Mouse (Mus musculus): ENCODE measurements at regions not wholly inside any gene's neighbourhood (a gene's known extent, or its start where the extent isn't known, plus 50 kb on each side); places are given as distances from the start of the nearest gene placed in this dataset.
A peak's percentile ranks its signal among the peaks of the same experiment; 100 is the strongest.

DNA sequence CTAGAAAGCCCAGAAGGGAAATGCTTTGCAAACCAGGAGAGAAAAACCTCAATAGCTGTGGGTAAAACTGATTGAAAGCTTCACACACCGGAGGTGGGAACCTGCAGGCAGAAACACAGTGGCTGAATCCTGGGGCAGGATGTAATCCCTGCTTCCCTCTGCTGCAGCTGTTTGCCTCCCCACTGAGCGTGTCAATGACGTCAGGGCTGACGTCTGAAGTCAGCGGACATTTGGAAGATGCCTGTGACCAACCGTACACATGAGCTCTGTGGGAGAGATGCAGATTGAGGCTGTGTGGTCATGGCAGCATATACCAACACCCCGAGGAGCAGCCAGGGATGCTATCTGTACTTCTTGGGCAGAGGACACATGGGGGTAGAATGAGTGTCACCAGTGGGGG, 151.5 kb upstream of the Atp6ap2 start:
- H3K27ac ChIP-seq (ENCODE audit: low read depth, low read length), result no peak overlapping the region
- no peak overlapping the region for H3K4me3 ChIP-seq (ENCODE audit: low read depth, low read length)
- peak; percentile 84 for DNase-seq (ENCODE audit: low spot score, missing footprints)
- no peak overlapping the region for H3K4me2 ChIP-seq
- ATAC-seq (ENCODE audit: low FRiP score), result no peak; the same call in 1 of the 2 replicates
- H3K36me3 ChIP-seq (ENCODE audit: control insufficient read depth, insufficient read depth, low read length), result no peaks in the 10 kb centered on the region
- H3K4me1 ChIP-seq (ENCODE audit: control insufficient read depth, insufficient read depth, low read length), result no peaks in the 10 kb centered on the region
- H3K9me3 ChIP-seq (ENCODE audit: control insufficient read depth, low read length), result no peaks in the 10 kb centered on the region
- H3K27me3 ChIP-seq (ENCODE audit: control insufficient read depth, insufficient read depth, low read length), result no peaks in the 10 kb centered on the region
- WGBS, result 42% methylated on average over 7 of the region's 7 CpGs
- H3K9ac ChIP-seq (ENCODE audit: low read length), result no peak overlapping the region

GRCm38 (mm10) chrX:12439447-12439846, 148.2 kb upstream of the Atp6ap2 start:
- no peak for ATAC-seq (ENCODE audit: low FRiP score)
- H3K27me3 ChIP-seq (ENCODE audit: control insufficient read depth, insufficient read depth, low read length), result no peaks in the 10 kb centered on the region
- no peak for DNase-seq (ENCODE audit: low spot score, missing footprints)
- H3K9ac ChIP-seq (ENCODE audit: low read length), result no peak overlapping the region
- H3K4me1 ChIP-seq (ENCODE audit: control insufficient read depth, insufficient read depth, low read length), result no peaks in the 10 kb centered on the region
- H3K4me2 ChIP-seq, result no peak overlapping the region
- 81% methylated on average over 12 of the region's 12 CpGs for WGBS
- H3K27ac ChIP-seq (ENCODE audit: low read depth, low read length), result no peak overlapping the region
- no peaks in the 10 kb centered on the region for H3K9me3 ChIP-seq (ENCODE audit: control insufficient read depth, low read length)
- H3K36me3 ChIP-seq (ENCODE audit: control insufficient read depth, insufficient read depth, low read length), result no peaks in the 10 kb centered on the region
- H3K4me3 ChIP-seq (ENCODE audit: low read depth, low read length), result no peak overlapping the region

GRCm38 (mm10) chrX:12443794-12444193, 143.8 kb upstream of the Atp6ap2 start:
- DNase-seq (ENCODE audit: low spot score, missing footprints) (no peak), ATAC-seq (ENCODE audit: low FRiP score) (no peak)
- WGBS, result 73% methylated on average over 5 of the region's 5 CpGs
- Histone ChIP-seq H3K4me1 (ENCODE audit: control insufficient read depth, insufficient read depth, low read length) (no peaks in the 10 kb centered on the region), H3K9ac (ENCODE audit: low read length) (no peak overlapping the region), H3K4me2 (no peak overlapping the region), H3K27me3 (ENCODE audit: control insufficient read depth, insufficient read depth, low read length) (no peaks in the 10 kb centered on the region), H3K27ac (ENCODE audit: low read depth, low read length) (no peak overlapping the region), H3K36me3 (ENCODE audit: control insufficient read depth, insufficient read depth, low read length) (no peaks in the 10 kb centered on the region), H3K9me3 (ENCODE audit: control insufficient read depth, low read length) (no peaks in the 10 kb centered on the region), H3K4me3 (ENCODE audit: low read depth, low read length) (no peak overlapping the region)

DNA sequence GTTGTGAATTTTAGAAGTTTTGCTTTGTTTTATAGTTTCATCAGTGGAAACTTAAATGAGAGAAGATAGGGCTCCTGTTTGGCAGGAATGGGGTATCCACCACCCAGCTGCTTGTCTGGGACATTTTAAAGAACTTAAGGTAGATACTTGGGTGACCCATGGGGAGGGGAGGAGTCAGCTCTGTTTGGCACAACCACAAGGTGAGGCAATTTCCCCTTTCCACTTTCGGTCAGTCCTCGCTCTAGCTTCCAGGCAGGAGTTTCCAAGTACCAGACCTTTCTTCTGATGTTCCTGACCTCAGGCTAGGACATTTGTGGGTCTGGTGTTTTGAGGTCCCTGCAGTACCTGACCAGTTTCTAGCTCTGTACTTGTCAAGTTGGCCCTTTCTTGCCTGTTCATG, 142.5 kb upstream of the Atp6ap2 start:
- no peaks in the 10 kb centered on the region for H3K27me3 ChIP-seq (ENCODE audit: control insufficient read depth, insufficient read depth, low read length)
- 95% methylated on average over 2 of the region's 2 CpGs for WGBS
- no peaks in the 10 kb centered on the region for H3K4me1 ChIP-seq (ENCODE audit: control insufficient read depth, insufficient read depth, low read length)
- no peaks in the 10 kb centered on the region for H3K9me3 ChIP-seq (ENCODE audit: control insufficient read depth, low read length)
- H3K36me3 ChIP-seq (ENCODE audit: control insufficient read depth, insufficient read depth, low read length), result no peaks in the 10 kb centered on the region
- no peak overlapping the region for H3K9ac ChIP-seq (ENCODE audit: low read length)
- no peak overlapping the region for H3K4me2 ChIP-seq
- DNase-seq (ENCODE audit: low spot score, missing footprints) (no peak), ATAC-seq (ENCODE audit: low FRiP score) (no peak)
- no peak overlapping the region for H3K4me3 ChIP-seq (ENCODE audit: low read depth, low read length)
- no peak overlapping the region for H3K27ac ChIP-seq (ENCODE audit: low read depth, low read length)

- H3K36me3 ChIP-seq (ENCODE audit: control insufficient read depth, insufficient read depth, low read length), result no peaks in the 10 kb centered on the region
- no peak overlapping the region for H3K4me3 ChIP-seq (ENCODE audit: low read depth, low read length)
- H3K27ac ChIP-seq (ENCODE audit: low read depth, low read length), result no peak overlapping the region
- no peak overlapping the region for H3K9ac ChIP-seq (ENCODE audit: low read length)
- H3K9me3 ChIP-seq (ENCODE audit: control insufficient read depth, low read length), result no peaks in the 10 kb centered on the region
- no peaks in the 10 kb centered on the region for H3K27me3 ChIP-seq (ENCODE audit: control insufficient read depth, insufficient read depth, low read length)
- no peak overlapping the region for H3K4me2 ChIP-seq
- no peak for ATAC-seq (ENCODE audit: low FRiP score)
- no peak for DNase-seq (ENCODE audit: low spot score, missing footprints)
- no peaks in the 10 kb centered on the region for H3K4me1 ChIP-seq (ENCODE audit: control insufficient read depth, insufficient read depth, low read length)
Observed at GRCm38 (mm10) chrX:12447962-12448361, 139.6 kb upstream of the Atp6ap2 start.

- Histone ChIP-seq H3K4me2 (no peak overlapping the region), H3K9me3 (ENCODE audit: control insufficient read depth, low read length) (no peaks in the 10 kb centered on the region), H3K36me3 (ENCODE audit: control insufficient read depth, insufficient read depth, low read length) (no peaks in the 10 kb centered on the region), H3K27me3 (ENCODE audit: control insufficient read depth, insufficient read depth, low read length) (no peaks in the 10 kb centered on the region), H3K4me1 (ENCODE audit: control insufficient read depth, insufficient read depth, low read length) (no peaks in the 10 kb centered on the region), H3K9ac (ENCODE audit: low read length) (no peak overlapping the region), H3K4me3 (ENCODE audit: low read depth, low read length) (no peak overlapping the region), H3K27ac (ENCODE audit: low read depth, low read length) (no peak overlapping the region)
- DNase-seq (ENCODE audit: low spot score, missing footprints) (no peak), ATAC-seq (ENCODE audit: low FRiP score) (no peak)
- 86% methylated on average over 3 of the region's 3 CpGs for WGBS
Observed at GRCm38 (mm10) chrX:12449688-12450087, 137.9 kb upstream of the Atp6ap2 start.

GRCm38 (mm10) chrX:12452979-12453769, 134.4 kb upstream of the Atp6ap2 start:
- H3K9ac ChIP-seq (ENCODE audit: low read length), result no peak overlapping the region
- 86% methylated on average over 8 of the region's 8 CpGs for WGBS
- no peaks in the 10 kb centered on the region for H3K4me1 ChIP-seq (ENCODE audit: control insufficient read depth, insufficient read depth, low read length)
- H3K4me3 ChIP-seq (ENCODE audit: low read depth, low read length), result no peak overlapping the region
- no peak for DNase-seq (ENCODE audit: low spot score, missing footprints)
- H3K27ac ChIP-seq (ENCODE audit: low read depth, low read length), result no peak overlapping the region
- H3K27me3 ChIP-seq (ENCODE audit: control insufficient read depth, insufficient read depth, low read length), result no peaks in the 10 kb centered on the region
- ATAC-seq (ENCODE audit: low FRiP score), result no peak
- H3K4me2 ChIP-seq, result no peak overlapping the region
- no peaks in the 10 kb centered on the region for H3K36me3 ChIP-seq (ENCODE audit: control insufficient read depth, insufficient read depth, low read length)
- H3K9me3 ChIP-seq (ENCODE audit: control insufficient read depth, low read length), result no peaks in the 10 kb centered on the region

DNA sequence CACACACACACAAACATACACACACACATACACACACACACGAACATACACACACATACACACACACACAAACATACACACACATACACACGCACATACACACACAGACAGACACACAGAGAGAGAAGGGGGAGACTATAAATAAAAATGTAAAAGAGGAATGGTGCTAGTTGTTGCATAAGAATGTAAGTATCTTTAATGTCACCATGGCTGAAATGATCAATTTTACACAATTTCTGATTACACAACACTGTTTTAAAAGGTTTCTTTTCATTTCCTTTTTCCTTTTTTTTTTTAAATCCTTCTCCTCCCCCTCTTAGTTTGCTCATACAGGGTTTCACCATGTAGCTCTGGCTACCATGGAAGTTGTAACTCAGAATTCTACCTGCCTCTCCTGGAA, 125.9 kb upstream of the Atp6ap2 start:
- no peaks in the 10 kb centered on the region for H3K9me3 ChIP-seq (ENCODE audit: control insufficient read depth, low read length)
- WGBS, result 66% methylated on average over 2 of the region's 2 CpGs
- H3K9ac ChIP-seq (ENCODE audit: low read length), result no peak overlapping the region

DNA sequence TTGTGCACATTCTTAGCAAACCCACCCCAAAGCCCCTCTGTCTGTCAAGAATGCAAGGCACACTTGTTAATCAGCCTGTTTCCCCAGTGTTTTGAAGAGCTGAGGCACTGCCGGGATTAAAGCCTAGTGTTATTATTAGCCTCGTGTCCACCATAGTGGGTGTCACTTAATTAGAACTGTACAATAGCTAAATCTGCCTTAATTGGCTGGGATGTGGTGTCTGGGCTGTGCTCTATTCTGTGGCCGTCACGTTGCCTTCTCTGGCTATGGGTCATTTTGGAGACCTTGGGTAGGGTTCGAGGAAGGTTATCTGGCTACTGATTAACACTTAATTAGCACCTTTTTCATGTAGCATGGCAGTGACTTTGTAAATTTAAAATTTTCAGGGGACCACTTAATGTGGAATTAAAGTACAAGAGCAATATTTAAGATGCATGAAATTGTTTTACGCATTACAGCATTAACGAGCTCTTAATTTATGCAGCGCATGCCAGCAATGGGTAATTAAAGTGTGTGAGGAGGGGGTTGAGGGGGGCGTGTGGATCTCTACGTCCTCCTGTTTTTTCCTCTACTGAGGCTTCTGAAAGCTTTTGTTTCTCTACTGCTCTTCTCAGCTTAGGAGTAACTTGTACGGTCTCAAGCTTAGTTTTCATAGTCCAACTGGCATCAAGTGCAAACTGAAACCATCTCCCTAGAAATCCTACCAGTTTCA, 124.5 kb upstream of the Atp6ap2 start:
- Histone ChIP-seq H3K9ac (ENCODE audit: low read length) (no peak overlapping the region), H3K4me2 (no peak overlapping the region), H3K27me3 (ENCODE audit: control insufficient read depth, insufficient read depth, low read length) (no peaks in the 10 kb centered on the region), H3K4me1 (ENCODE audit: control insufficient read depth, insufficient read depth, low read length) (peaks cover 10% of the 10 kb centered on the region), H3K9me3 (ENCODE audit: control insufficient read depth, low read length) (no peaks in the 10 kb centered on the region), H3K27ac (ENCODE audit: low read depth, low read length) (no peak overlapping the region), H3K4me3 (ENCODE audit: low read depth, low read length) (no peak overlapping the region), H3K36me3 (ENCODE audit: control insufficient read depth, insufficient read depth, low read length) (no peaks in the 10 kb centered on the region)
- WGBS, result 74% methylated on average over 11 of the region's 11 CpGs
- no peak for DNase-seq (ENCODE audit: low spot score, missing footprints)
- no peak for ATAC-seq (ENCODE audit: low FRiP score)

More for the DNA sequence above, 125.9 kb upstream of the Atp6ap2 start:
- Histone ChIP-seq H3K4me1 (ENCODE audit: control insufficient read depth, insufficient read depth, low read length) (0 out of 2 replicates have a peak, but pooled peaks cover 2% of the 10 kb centered on the region), H3K36me3 (ENCODE audit: control insufficient read depth, insufficient read depth, low read length) (no peaks in the 10 kb centered on the region), H3K27me3 (ENCODE audit: control insufficient read depth, insufficient read depth, low read length) (no peaks in the 10 kb centered on the region), H3K4me2 (no peak overlapping the region), H3K4me3 (ENCODE audit: low read depth, low read length) (no peak overlapping the region), H3K27ac (ENCODE audit: low read depth, low read length) (no peak overlapping the region)
- no peak for DNase-seq (ENCODE audit: low spot score, missing footprints)
- no peak for ATAC-seq (ENCODE audit: low FRiP score)
